Mouse (Mus musculus) stomach, embryonic 14.5 days (tissue): ENCODE measurements at regions not wholly inside any gene's neighbourhood (a gene's known extent, or its start where the extent isn't known, plus 50 kb on each side); places are given as distances from the start of the nearest gene placed in this dataset.

ENCODE experiments used
- ATAC-seq: fragments of 200-750 bp; cut with Nextera tagmentation; 2 replicates; pipeline ENCODE4 v1.8.0; 2017; ENCODE audit warnings: low read depth, moderate TSS enrichment; ENCODE audit not compliant: insufficient number of reproducible peaks, insufficient read depth, low FRiP score
- H3K27ac ChIP-seq: fragments of 300-500 bp; sonication (generic); 2 replicates; pipeline ENCODE4 v1.5.1; 2014; ENCODE audit warnings: mild to moderate bottlenecking, low read length, moderate library complexity, mixed read lengths
- H3K27me3 ChIP-seq: fragments of 300-500 bp; sonication (generic); 2 replicates; pipeline ENCODE4 v1.6.1; 2014; ENCODE audit warnings: low read length, control low read depth, mixed read lengths; ENCODE audit not compliant: control insufficient read depth, insufficient read depth
- H3K36me3 ChIP-seq: fragments of 300-500 bp; sonication (generic); 2 replicates; pipeline ENCODE4 v1.6.1; 2014; ENCODE audit warnings: mild to moderate bottlenecking, control low read depth, low read length, moderate library complexity, mixed read lengths; ENCODE audit not compliant: control insufficient read depth, insufficient read depth
- H3K4me1 ChIP-seq: fragments of 300-500 bp; sonication (generic); 2 replicates; pipeline ENCODE4 v1.6.1; 2014; ENCODE audit warnings: low read length, control low read depth, mixed read lengths; ENCODE audit not compliant: control insufficient read depth, insufficient read depth
- H3K4me2 ChIP-seq: fragments of 300-500 bp; sonication (generic); replicated peaks from 2 replicates; pipeline ENCODE4 v1.6.1; 2014; ENCODE audit warnings: low read depth, low read length, control low read depth
- H3K4me3 ChIP-seq: fragments of 300-500 bp; sonication (generic); 2 replicates; pipeline ENCODE4 v1.5.1; 2014; ENCODE audit warnings: low read depth, low read length, control low read depth
- H3K9ac ChIP-seq: fragments of 300-500 bp; sonication (generic); replicated peaks from 2 replicates; pipeline ENCODE4 v1.6.1; 2014; ENCODE audit warnings: low read depth, mild to moderate bottlenecking, control low read depth, low read length, moderate library complexity, mixed read lengths
- H3K9me3 ChIP-seq: fragments of 300-500 bp; sonication (generic); 2 replicates; pipeline ENCODE4 v1.6.1; 2016; ENCODE audit warnings: low read depth, low read length, control low read depth; ENCODE audit not compliant: control insufficient read depth
- WGBS: fragments of 180-500 bp; shearing (Covaris S2); extraction: QIAGEN DNeasy Blood & Tissue Kit; methylation state at CpG from one replicate; pipeline ENCODE4 v1.1.7; 2014; 5-methylcytosine and 5-hydroxymethylcytosine counted together

GRCm38 (mm10) chr1:167936726-167937125 lies 247.7 kb downstream of the Lmx1a start:
- Histone ChIP-seq H3K36me3 (no peaks in the 10 kb centered on the region), H3K9ac (no peak overlapping the region), H3K4me1 (no peaks in the 10 kb centered on the region), H3K9me3 (no peaks in the 10 kb centered on the region), H3K4me3 (no peak overlapping the region), H3K27me3 (no peaks in the 10 kb centered on the region), H3K4me2 (no peak overlapping the region), H3K27ac (no peak overlapping the region)
- ATAC-seq: no peak
- WGBS: 79% methylated on average over 4 of the region's 4 CpGs

- Histone ChIP-seq H3K36me3 (no peaks in the 10 kb centered on the region), H3K4me2 (no peak overlapping the region), H3K4me3 (no peak overlapping the region), H3K9me3 (no peaks in the 10 kb centered on the region), H3K27me3 (no peaks in the 10 kb centered on the region), H3K9ac (no peak overlapping the region), H3K4me1 (no peaks in the 10 kb centered on the region), H3K27ac (no peak overlapping the region)
- ATAC-seq: no peak
- 66% methylated on average over 2 of the region's 2 CpGs for WGBS
Observed at GRCm38 (mm10) chr1:167938176-167938575, 249.1 kb downstream of the Lmx1a start.

- no peak overlapping the region for H3K4me2 ChIP-seq
Observed at GRCm38 (mm10) chr1:167942037-167942470, 253.0 kb downstream of the Lmx1a start.

GRCm38 (mm10) chr1:167943121-167943520 lies 254.1 kb downstream of the Lmx1a start:
- Histone ChIP-seq H3K4me3 (no peak overlapping the region), H3K4me2 (no peak overlapping the region), H3K36me3 (no peaks in the 10 kb centered on the region), H3K27ac (no peak overlapping the region), H3K9ac (no peak overlapping the region), H3K4me1 (no peaks in the 10 kb centered on the region; the same call in 1 of the 2 replicates), H3K27me3 (no peaks in the 10 kb centered on the region), H3K9me3 (no peaks in the 10 kb centered on the region)
- ATAC-seq: no peak
- 82% methylated on average over 8 of the region's 8 CpGs for WGBS

More at GRCm38 (mm10) chr1:167942037-167942470, 253.0 kb downstream of the Lmx1a start:
- Histone ChIP-seq H3K9me3 (no peaks in the 10 kb centered on the region), H3K27ac (no peak overlapping the region), H3K27me3 (no peaks in the 10 kb centered on the region), H3K4me1 (no peaks in the 10 kb centered on the region), H3K4me3 (no peak overlapping the region), H3K36me3 (no peaks in the 10 kb centered on the region), H3K9ac (no peak overlapping the region)
- ATAC-seq: no peak
- 42% methylated on average over 8 of the region's 8 CpGs for WGBS

- no peak for ATAC-seq
- no peaks in the 10 kb centered on the region; the same call in 1 of the 2 replicates for H3K4me1 ChIP-seq
- H3K4me3 ChIP-seq: no peak overlapping the region
- H3K36me3 ChIP-seq: no peaks in the 10 kb centered on the region
- no peak overlapping the region for H3K4me2 ChIP-seq
- H3K9me3 ChIP-seq: no peaks in the 10 kb centered on the region
- no peak overlapping the region for H3K27ac ChIP-seq
- 78% methylated on average over 9 of the region's 9 CpGs for WGBS
- no peaks in the 10 kb centered on the region for H3K27me3 ChIP-seq
- no peak overlapping the region for H3K9ac ChIP-seq
Observed at GRCm38 (mm10) chr1:167945615-167946252, 256.7 kb downstream of the Lmx1a start.

GRCm38 (mm10) chr1:167947866-167948265 lies 258.8 kb downstream of the Lmx1a start:
- no peaks in the 10 kb centered on the region for H3K27me3 ChIP-seq
- no peaks in the 10 kb centered on the region for H3K36me3 ChIP-seq
- H3K9me3 ChIP-seq: no peaks in the 10 kb centered on the region
- H3K4me1 ChIP-seq: no peaks in the 10 kb centered on the region; the same call in 1 of the 2 replicates
- no peak for ATAC-seq
- no peak overlapping the region for H3K27ac ChIP-seq
- no peak overlapping the region for H3K4me2 ChIP-seq
- WGBS: 63% methylated on average over 7 of the region's 7 CpGs
- no peak overlapping the region for H3K9ac ChIP-seq
- H3K4me3 ChIP-seq: no peak overlapping the region

- H3K9ac ChIP-seq: no peak overlapping the region
- H3K36me3 ChIP-seq: no peaks in the 10 kb centered on the region
- no peaks in the 10 kb centered on the region for H3K27me3 ChIP-seq
- no peak for ATAC-seq
- no peak overlapping the region for H3K27ac ChIP-seq
- H3K4me1 ChIP-seq: no peaks in the 10 kb centered on the region; the same call in 1 of the 2 replicates
- no peak overlapping the region for H3K4me3 ChIP-seq
- H3K9me3 ChIP-seq: no peaks in the 10 kb centered on the region
- H3K4me2 ChIP-seq: no peak overlapping the region
Observed at GRCm38 (mm10) chr1:167951717-167952116, 262.7 kb downstream of the Lmx1a start.

- H3K4me2 ChIP-seq: no peak overlapping the region
- H3K27me3 ChIP-seq: no peaks in the 10 kb centered on the region
- ATAC-seq: no peak
- H3K4me1 ChIP-seq: no peaks in the 10 kb centered on the region
- 89% methylated on average over 6 of the region's 6 CpGs for WGBS
- no peaks in the 10 kb centered on the region for H3K9me3 ChIP-seq
- no peak overlapping the region for H3K9ac ChIP-seq
- no peak overlapping the region for H3K4me3 ChIP-seq
- H3K36me3 ChIP-seq: no peaks in the 10 kb centered on the region
- H3K27ac ChIP-seq: no peak overlapping the region
Observed at GRCm38 (mm10) chr1:167958531-167958930, 269.5 kb downstream of the Lmx1a start.

GRCm38 (mm10) chr1:167969545-167969944 lies 280.5 kb downstream of the Lmx1a start:
- H3K27me3 ChIP-seq: no peaks in the 10 kb centered on the region
- H3K9me3 ChIP-seq: no peaks in the 10 kb centered on the region
- no peaks in the 10 kb centered on the region for H3K36me3 ChIP-seq
- no peak overlapping the region for H3K27ac ChIP-seq
- H3K4me1 ChIP-seq: no peaks in the 10 kb centered on the region
- H3K4me3 ChIP-seq: no peak overlapping the region
- 77% methylated on average over 3 of the region's 3 CpGs for WGBS
- ATAC-seq: no peak
- no peak overlapping the region for H3K4me2 ChIP-seq
- H3K9ac ChIP-seq: no peak overlapping the region
